Mouse (Mus musculus): ENCODE measurements around the gene Olfr1356.
"Not testable (repeated sequence)": the region's sequence is repeated elsewhere in the genome, so short reads cannot be mapped to it uniquely, and the experiment has no call there.

Olfr1356 gene

DNA sequence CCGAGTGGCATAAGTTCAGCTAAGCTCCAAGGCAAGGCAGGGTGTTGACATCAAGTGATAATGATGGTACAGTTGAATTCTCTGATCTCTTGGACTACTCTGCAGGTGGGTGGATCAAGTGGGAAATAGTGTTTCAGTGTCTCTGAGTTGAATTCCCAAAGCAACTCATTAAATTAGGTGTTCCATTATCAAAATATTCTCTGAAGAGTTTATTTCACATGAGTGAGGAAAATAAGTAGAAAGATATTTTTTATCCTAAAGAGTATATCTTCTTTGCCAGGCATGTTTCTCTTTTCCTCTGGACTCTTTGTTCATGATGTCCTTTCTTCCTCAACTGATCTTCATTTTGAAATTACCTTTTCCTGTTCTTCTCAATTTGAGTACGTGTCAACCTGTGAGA is at the start of gene Olfr1356:
Gene Olfr1356 (minus strand): TSS at position 101 of the 400 bp plus-strand sequence.
- no peak for DNase-seq (ENCODE audit: low spot score in 2 of 2)

DNA sequence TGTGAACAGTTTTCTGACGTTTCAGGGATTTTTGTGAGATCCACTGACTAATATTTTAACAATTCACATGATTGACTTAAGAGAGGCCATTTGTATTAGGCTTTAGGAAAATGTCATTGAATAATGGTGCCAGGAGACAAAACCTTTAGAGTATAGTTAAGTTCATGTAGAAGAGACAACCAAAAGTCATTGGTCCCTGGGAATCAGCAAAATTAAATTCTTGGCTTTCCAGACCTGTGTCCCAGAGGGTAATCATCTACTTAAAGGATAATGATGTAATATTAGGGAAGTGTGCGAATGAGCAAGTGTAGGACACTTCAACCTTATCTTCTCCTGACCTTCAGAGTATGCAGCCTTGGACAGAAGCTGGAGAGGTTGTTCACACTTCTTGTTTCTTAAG is 23.3 kb upstream of the Olfr1356 start, which contains the start of gene Olfr1355:
Gene Olfr1355 (plus strand): TSS at position 301 of the 400 bp plus-strand sequence.
- no peak for DNase-seq (ENCODE audit: low spot score in 2 of 2)

DNA sequence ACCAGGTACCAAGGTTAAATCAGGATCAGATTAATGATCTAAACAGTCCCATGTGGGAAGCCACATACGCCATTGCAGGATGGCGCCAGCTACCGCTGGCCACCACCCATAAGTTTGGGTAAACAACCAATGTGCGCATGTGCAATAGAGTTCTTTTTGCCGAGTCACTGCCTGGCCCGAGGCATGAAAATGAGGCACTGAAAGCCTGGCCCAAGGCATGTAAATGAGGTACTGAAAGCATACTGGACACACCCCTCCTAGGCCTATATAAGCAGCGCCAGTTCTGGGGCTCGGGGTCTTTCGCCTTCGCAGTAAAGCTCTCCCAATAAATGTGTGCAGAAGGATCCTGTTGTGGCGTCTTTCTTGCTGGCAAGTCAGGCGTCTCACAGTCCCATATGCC is 11.5 kb downstream of the Olfr1356 start:
- DNase-seq (ENCODE audit: low spot score in 2 of 2): not testable (repeated sequence)

DNA sequence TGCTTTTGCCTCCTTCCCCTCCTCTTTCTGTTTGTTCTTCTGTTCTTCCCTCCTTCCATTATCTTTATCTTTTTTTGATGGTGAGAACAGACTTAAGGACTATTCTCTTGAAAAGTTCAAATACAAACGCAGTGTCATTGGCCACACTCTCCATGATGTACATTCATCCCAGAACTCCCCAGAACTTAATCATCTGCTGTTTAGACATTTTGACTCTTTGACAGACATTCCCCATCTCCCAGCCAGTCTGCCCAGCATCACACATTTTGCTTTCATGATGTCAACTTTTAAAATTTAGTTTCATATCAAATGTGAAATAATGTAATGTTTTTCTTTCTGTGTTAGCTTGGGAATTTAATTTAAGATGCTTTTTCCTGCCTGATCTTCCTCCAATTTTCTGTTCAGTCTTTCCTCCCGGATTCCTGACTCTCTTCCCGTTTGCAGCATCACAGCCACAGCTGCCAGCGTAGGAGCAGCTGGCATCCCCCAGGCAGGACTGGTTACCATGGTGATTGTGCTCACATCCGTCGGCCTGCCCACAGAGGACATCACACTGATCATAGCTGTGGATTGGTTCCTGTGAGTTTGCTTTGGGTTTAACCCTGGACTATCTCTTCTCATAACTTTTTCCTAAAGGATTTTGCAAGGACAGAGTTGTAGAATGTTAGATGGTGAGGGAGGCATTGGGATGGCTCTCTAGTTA is 39.5 kb downstream of the Olfr1356 start:
- DNase-seq (ENCODE audit: low spot score in 2 of 2): peak; percentile 72 to 75

DNA sequence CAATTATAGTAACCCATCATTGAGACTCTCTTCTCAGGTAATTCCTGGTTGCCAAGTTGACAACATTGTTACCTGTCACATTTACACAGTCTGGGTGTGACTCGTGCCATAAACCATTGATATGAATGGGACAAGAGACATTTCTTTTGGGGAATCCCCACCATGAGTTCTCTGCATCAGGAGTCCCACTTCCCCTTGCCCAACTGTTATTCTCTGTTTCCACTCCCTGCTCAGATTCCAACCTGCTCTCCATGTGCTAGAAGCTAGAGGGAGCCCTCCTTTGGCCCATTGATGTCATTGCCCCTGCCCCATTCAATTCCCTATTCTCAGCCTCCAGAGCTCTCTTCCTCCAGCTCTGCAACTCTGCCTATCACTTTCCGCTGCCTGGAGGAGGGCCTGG is 50.5 kb downstream of the Olfr1356 start:
- no peak for DNase-seq (ENCODE audit: low spot score in 2 of 2)

Data from right cerebral cortex, adult 2 months (tissue).